Mouse (Mus musculus): ENCODE results near the gene Mpig6b. TPM values are rescaled to one million over a fixed set of nuclear protein-coding genes. Genes with fewer than 3 reads are reported as not detected.

Gene Mpig6b
- polyA plus RNA-seq, 1 experiment, result 0.42 TPM

Other genes starting within 250 kb of the Mpig6b start
- gene Stk19, start 229.2 kb downstream of the Mpig6b start, polyA plus RNA-seq (2012; ENCODE audit: low replicate concordance), result 35.1 and 41.2 TPM in 2 replicates
- gene Dxo, start 229.2 kb downstream of the Mpig6b start, polyA plus RNA-seq (2012; ENCODE audit: low replicate concordance), result 64.7 and 107 TPM in 2 replicates
- gene Skiv2l, start 216.0 kb downstream of the Mpig6b start, polyA plus RNA-seq (2012; ENCODE audit: low replicate concordance), result 73.9 and 94.6 TPM in 2 replicates
- gene Nelfe, start 215.8 kb downstream of the Mpig6b start, polyA plus RNA-seq (2012; ENCODE audit: low replicate concordance), result 110 and 113 TPM in 2 replicates
- 0.42 and 1.0 TPM in 2 replicates for gene Cfb, start 203.7 kb downstream of the Mpig6b start, polyA plus RNA-seq (2012; ENCODE audit: low replicate concordance)
- 12.3 and 13.4 TPM in 2 replicates for gene Zbtb12, start 186.7 kb downstream of the Mpig6b start, polyA plus RNA-seq (2012; ENCODE audit: low replicate concordance)
- 0.10 TPM in 1 of 2 replicates, not detected in the other for gene Gm20547, start 184.1 kb downstream of the Mpig6b start, polyA plus RNA-seq (2012; ENCODE audit: low replicate concordance)
- gene C2, start 167.9 kb downstream of the Mpig6b start, polyA plus RNA-seq (2012; ENCODE audit: low replicate concordance), result 1.6 and 6.5 TPM in 2 replicates
- 299 and 719 TPM in 2 replicates for gene Ehmt2, start 167.7 kb downstream of the Mpig6b start, polyA plus RNA-seq (2012; ENCODE audit: low replicate concordance)
- not detected in 2 replicates for gene Slc44a4, start 151.7 kb downstream of the Mpig6b start, polyA plus RNA-seq (2012; ENCODE audit: low replicate concordance)
- gene Neu1, start 134.9 kb downstream of the Mpig6b start, polyA plus RNA-seq (2012; ENCODE audit: low replicate concordance), result 46.6 and 61.8 TPM in 2 replicates
- gene Hspa1b, start 106.9 kb downstream of the Mpig6b start, polyA plus RNA-seq (2012; ENCODE audit: low replicate concordance), result 3.0 and 6.4 TPM in 2 replicates
- not detected in 2 replicates for gene Gm20481, start 96.3 kb downstream of the Mpig6b start, polyA plus RNA-seq (2012; ENCODE audit: low replicate concordance)
- 0.68 and 2.2 TPM in 2 replicates for gene Hspa1a, start 94.0 kb downstream of the Mpig6b start, polyA plus RNA-seq (2012; ENCODE audit: low replicate concordance)
- not detected in 2 replicates for gene Hspa1l, start 93.5 kb downstream of the Mpig6b start, polyA plus RNA-seq (2012; ENCODE audit: low replicate concordance)
- 51.7 and 75.3 TPM in 2 replicates for gene Lsm2, start 84.3 kb downstream of the Mpig6b start, polyA plus RNA-seq (2012; ENCODE audit: low replicate concordance)
- 768 and 1,214 TPM in 2 replicates for gene Vars, start 65.2 kb downstream of the Mpig6b start, polyA plus RNA-seq (2012; ENCODE audit: low replicate concordance)
- gene Vwa7, start 49.6 kb downstream of the Mpig6b start, polyA plus RNA-seq (2012; ENCODE audit: low replicate concordance), result 0.51 and 1.3 TPM in 2 replicates
- gene Sapcd1, start 38.2 kb downstream of the Mpig6b start, polyA plus RNA-seq (2012; ENCODE audit: low replicate concordance), result 93.8 and 249 TPM in 2 replicates
- gene Msh5, start 19.4 kb downstream of the Mpig6b start, polyA plus RNA-seq (2012; ENCODE audit: low replicate concordance), result 54.6 and 127 TPM in 2 replicates
- gene Clic1, start 16.2 kb downstream of the Mpig6b start, polyA plus RNA-seq (2012; ENCODE audit: low replicate concordance), result 161 and 172 TPM in 2 replicates
- gene Ddah2, start 7.1 kb downstream of the Mpig6b start, polyA plus RNA-seq (2012; ENCODE audit: low replicate concordance), result 6.4 and 6.5 TPM in 2 replicates
- gene Ly6g6c, start 796 bp downstream of the Mpig6b start, polyA plus RNA-seq (2012; ENCODE audit: low replicate concordance), result 0.17 TPM in 1 of 2 replicates, not detected in the other
- not detected in 2 replicates for gene Ly6g6e, start 10.7 kb upstream of the Mpig6b start, polyA plus RNA-seq (2012; ENCODE audit: low replicate concordance)
- gene Ly6g6d, start 11.9 kb upstream of the Mpig6b start, polyA plus RNA-seq (2012; ENCODE audit: low replicate concordance), result not detected in 2 replicates
- not detected in 2 replicates for gene Ly6g6f, start 19.4 kb upstream of the Mpig6b start, polyA plus RNA-seq (2012; ENCODE audit: low replicate concordance)
- gene Abhd16a, start 23.1 kb upstream of the Mpig6b start, polyA plus RNA-seq (2012; ENCODE audit: low replicate concordance), result 115 and 170 TPM in 2 replicates
- not detected in 2 replicates for gene Ly6g5c, start 42.1 kb upstream of the Mpig6b start, polyA plus RNA-seq (2012; ENCODE audit: low replicate concordance)
- 0.24 and 0.66 TPM in 2 replicates for gene Ly6g5b, start 49.2 kb upstream of the Mpig6b start, polyA plus RNA-seq (2012; ENCODE audit: low replicate concordance)
- gene Gpank1, start 55.3 kb upstream of the Mpig6b start, polyA plus RNA-seq (2012; ENCODE audit: low replicate concordance), result 76.2 and 161 TPM in 2 replicates
- 50.0 and 73.9 TPM in 2 replicates for gene Csnk2b, start 55.9 kb upstream of the Mpig6b start, polyA plus RNA-seq (2012; ENCODE audit: low replicate concordance)
- 21.2 and 21.9 TPM in 2 replicates for gene D17H6S53E, start 60.2 kb upstream of the Mpig6b start, polyA plus RNA-seq (2012; ENCODE audit: low replicate concordance)
- gene Apom, start 65.9 kb upstream of the Mpig6b start, polyA plus RNA-seq (2012; ENCODE audit: low replicate concordance), result 0.18 and 0.28 TPM in 2 replicates
- gene Bag6, start 69.0 kb upstream of the Mpig6b start, polyA plus RNA-seq (2012; ENCODE audit: low replicate concordance), result 414 and 841 TPM in 2 replicates
- gene Prrc2a, start 98.7 kb upstream of the Mpig6b start, polyA plus RNA-seq (2012; ENCODE audit: low replicate concordance), result 1,121 and 1,280 TPM in 2 replicates
- 7.8 and 19.1 TPM in 2 replicates for gene Aif1, start 109.9 kb upstream of the Mpig6b start, polyA plus RNA-seq (2012; ENCODE audit: low replicate concordance)
- gene Lst1, start 122.3 kb upstream of the Mpig6b start, polyA plus RNA-seq (2012; ENCODE audit: low replicate concordance), result 28.4 and 125 TPM in 2 replicates
- 883 and 1,534 TPM in 2 replicates for gene Ltb, start 128.3 kb upstream of the Mpig6b start, polyA plus RNA-seq (2012; ENCODE audit: low replicate concordance)
- gene Tnf, start 135.8 kb upstream of the Mpig6b start, polyA plus RNA-seq (2012; ENCODE audit: low replicate concordance), result 8.2 and 10.3 TPM in 2 replicates
- gene Lta, start 139.2 kb upstream of the Mpig6b start, polyA plus RNA-seq (2012; ENCODE audit: low replicate concordance), result 20.2 and 29.6 TPM in 2 replicates
- gene Gm16181, start 154.7 kb upstream of the Mpig6b start, polyA plus RNA-seq (2012; ENCODE audit: low replicate concordance), result not detected in 2 replicates
- 2.8 and 6.8 TPM in 2 replicates for gene Atp6v1g2, start 167.5 kb upstream of the Mpig6b start, polyA plus RNA-seq (2012; ENCODE audit: low replicate concordance)
- 35.2 and 66.9 TPM in 2 replicates for gene Nfkbil1, start 169.6 kb upstream of the Mpig6b start, polyA plus RNA-seq (2012; ENCODE audit: low replicate concordance)
- 174 and 194 TPM in 2 replicates for gene Ddx39b, start 175.6 kb upstream of the Mpig6b start, polyA plus RNA-seq (2012; ENCODE audit: low replicate concordance)
- gene H2-D1, start 196.5 kb upstream of the Mpig6b start, polyA plus RNA-seq (2012; ENCODE audit: low replicate concordance), result 496 and 1,202 TPM in 2 replicates